In the genomic region with DNA sequence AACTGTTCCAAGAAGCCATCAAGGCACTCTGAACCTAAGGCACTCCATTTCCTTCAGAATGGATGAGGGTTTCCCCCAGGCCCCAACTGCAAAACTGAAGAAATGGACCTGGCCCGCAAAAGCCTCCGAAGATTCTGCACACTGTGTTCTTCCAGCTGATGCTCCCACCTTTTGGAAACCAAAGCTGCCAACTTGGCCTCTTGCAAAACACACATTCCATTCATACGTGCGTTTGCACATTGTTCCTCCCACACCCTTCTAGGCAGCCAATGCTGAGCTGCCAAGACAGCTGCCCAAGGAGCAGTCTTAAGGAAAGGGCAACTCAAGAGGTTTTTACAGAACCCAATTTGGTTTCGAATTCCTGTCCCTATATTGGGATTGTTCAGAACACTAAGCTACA, we compare ENCODE assay signal across 10 mouse cellular contexts. TPM values are rescaled to one million over a fixed set of nuclear protein-coding genes. Genes with fewer than 3 reads are reported as not detected.
DNase-seq lines count a peak whose midpoint lies in the region; ATAC-seq and TF ChIP-seq lines count a peak whose summit lies in the region.
"Had no signal": no experiment of that assay in that cellular context is flagged by ENCODE, and none has a peak within 500 bp of the region (broad histone marks: within the 10 kb centered on the region; RNA-seq: fewer than 3 reads in every experiment).

No protein-coding gene starts in this region.

- TF ChIP-seq POLR2A in lung, adult 2 months (IDR thresholded peaks at IDR 0.05; ENCODE audit: borderline replicate concordance, extremely low read depth, low read depth, low read length): no peak

- H3K4me1 ChIP-seq in lung, adult 2 months (ENCODE audit: control insufficient read depth, insufficient read depth, low read length): peaks cover 3% of the 10 kb centered on the region

- no peak for TF ChIP-seq CTCF in lung, adult 2 months (IDR thresholded peaks at IDR 0.05; ENCODE audit: insufficient read depth, low read length)

- ATAC-seq in CD4-positive, CD25-positive, alpha-beta regulatory T cell, adult 4 months: no peak

- H3K4me3 ChIP-seq in lung, adult 2 months (replicated peaks; ENCODE audit: extremely low read depth, low read depth, low read length): no peak overlapping the region

- WGBS in lung, adult 2 months: 45% methylated on average over 5 of the region's 5 CpGs

- peak; percentile 18 for DNase-seq in 3134 (ENCODE audit: extremely low read depth, insufficient read length, low spot score)
- peak; percentile 51 for DNase-seq in Muller cell, postnatal 12 days (ENCODE audit: inconsistent ontology term)
- DNase-seq in gastrocnemius, postnatal 25 days: peak; percentile 78
- DNase-seq in lung, adult 2 months: peak; percentile 66
- no peak for DNase-seq in spleen, postnatal 10 days (ENCODE audit: low spot score in 2 of 2)
- DNase-seq in frontal cortex, postnatal 14 days (ENCODE audit: low spot score in 2 of 2): no peak
- DNase-seq in spleen, postnatal 36 days (ENCODE audit: low spot score in 2 of 2): no peak
- DNase-seq: cerebellum, postnatal 25 days; thymus, postnatal 14 days had no signal

RNA-seq across cellular contexts. Expression of a gene that starts 44.9 kb away (rescaled TPM):
- total RNA-seq in gastrocnemius, postnatal 25 days (2021): 1 to 10 TPM; 8.5 to 8.9 TPM
- 1.3 and 3.0 TPM in 2 replicates for polyA plus RNA-seq in lung, adult 2 months (2012; rRNA removed)
- 10 to 100 TPM; 17.3 to 25.6 TPM for polyA plus RNA-seq in CD4-positive, CD25-positive, alpha-beta regulatory T cell, adult 4 months (2017; shearing (Covaris generic))

RNA-seq across cellular contexts. Expression of a gene that starts 45.4 kb away (rescaled TPM):
- 10 to 100 TPM; 17.6 to 18.8 TPM for total RNA-seq in gastrocnemius, postnatal 25 days (2021)
- polyA plus RNA-seq in lung, adult 2 months (2012; rRNA removed): 4.1 and 6.7 TPM in 2 replicates
- 10 to 100 TPM in 1 of 2 experiments, 1 to 10 TPM in 1; 7.0 to 13.8 TPM for polyA plus RNA-seq in CD4-positive, CD25-positive, alpha-beta regulatory T cell, adult 4 months (2017; shearing (Covaris generic))

RNA-seq across cellular contexts. Expression of a gene that starts 56.9 kb away (rescaled TPM):
- total RNA-seq in gastrocnemius, postnatal 25 days (2021): 1 to 10 TPM in 1 of 2 experiments, under 1 TPM in 1; 0.88 to 1.5 TPM
- polyA plus RNA-seq in lung, adult 2 months (2012; rRNA removed): 0.76 and 1.2 TPM in 2 replicates
- 10 to 100 TPM; 10.5 to 10.9 TPM for polyA plus RNA-seq in CD4-positive, CD25-positive, alpha-beta regulatory T cell, adult 4 months (2017; shearing (Covaris generic))

RNA-seq across cellular contexts. Expression of a gene that starts 56.9 kb away (rescaled TPM):
- total RNA-seq in gastrocnemius, postnatal 25 days (2021): 1 to 10 TPM in 1 of 2 experiments, under 1 TPM in 1; 0.91 to 1.3 TPM
- polyA plus RNA-seq in lung, adult 2 months (2012; rRNA removed): 1.6 and 4.9 TPM in 2 replicates
- polyA plus RNA-seq in CD4-positive, CD25-positive, alpha-beta regulatory T cell, adult 4 months (2017; shearing (Covaris generic)): 10 to 100 TPM; 46.4 to 47.2 TPM

Comparison
In these comparisons a context has a peak if more than half of its experiments do, and no peak if none do; other contexts are left out.
1. DNase-seq: peak in 3134 (single experiment), Muller cell, postnatal 12 days (single experiment), gastrocnemius, postnatal 25 days (single experiment) and lung, adult 2 months (single experiment); none in spleen, postnatal 10 days (0 of 2), frontal cortex, postnatal 14 days (0 of 2) and spleen, postnatal 36 days (0 of 2).